Mouse (Mus musculus): ENCODE data around the gene Rpl24. TPM values are rescaled to one million over a fixed set of nuclear protein-coding genes. Genes with fewer than 3 reads are reported as not detected.
A peak's percentile ranks its signal among the peaks of the same experiment; 100 is the strongest.

The Rpl24 gene
- polyA plus RNA-seq, 1 experiment from 2014 or later: 926 TPM

- H3K4me3 ChIP-seq (ENCODE audit: low read depth, low read length): peak within 1 kb of the TSS; percentile 99
- WGBS: 0% methylated on average over 83 of the region's 86 CpGs
- H3K27ac ChIP-seq (ENCODE audit: low read length): peak within 1 kb of the TSS; percentile 90
- H3K36me3 ChIP-seq (ENCODE audit: control insufficient read depth, insufficient read depth, low read length): peaks cover 40% of the 10 kb centered on the region
- H3K4me2 ChIP-seq (replicated peaks; ENCODE audit: low read depth, low read length): peak within 1 kb of the TSS; percentile 76
- no peaks in the 10 kb centered on the region for H3K27me3 ChIP-seq (ENCODE audit: control insufficient read depth, insufficient read depth, low read length)
- peak within 1 kb of the TSS; percentile 89 for H3K9ac ChIP-seq (replicated peaks; ENCODE audit: low read depth, low read length)
- no peaks in the 10 kb centered on the region for H3K9me3 ChIP-seq (ENCODE audit: control insufficient read depth, low read depth, low read length)
- peak; percentile 98 for ATAC-seq (ENCODE audit: insufficient number of reproducible peaks, insufficient read depth, low FRiP score, low read depth)
- peaks cover 7% of the 10 kb centered on the region for H3K4me1 ChIP-seq (ENCODE audit: control insufficient read depth, insufficient read depth, low read length)
These were observed 7.6 kb downstream of the Rpl24 start, which contains the start of gene Zbtb11 for GRCm38 (mm10) chr16:55973431-55974255. Gene Zbtb11, plus strand, starts transcription at chr16:55973883.

DNA sequence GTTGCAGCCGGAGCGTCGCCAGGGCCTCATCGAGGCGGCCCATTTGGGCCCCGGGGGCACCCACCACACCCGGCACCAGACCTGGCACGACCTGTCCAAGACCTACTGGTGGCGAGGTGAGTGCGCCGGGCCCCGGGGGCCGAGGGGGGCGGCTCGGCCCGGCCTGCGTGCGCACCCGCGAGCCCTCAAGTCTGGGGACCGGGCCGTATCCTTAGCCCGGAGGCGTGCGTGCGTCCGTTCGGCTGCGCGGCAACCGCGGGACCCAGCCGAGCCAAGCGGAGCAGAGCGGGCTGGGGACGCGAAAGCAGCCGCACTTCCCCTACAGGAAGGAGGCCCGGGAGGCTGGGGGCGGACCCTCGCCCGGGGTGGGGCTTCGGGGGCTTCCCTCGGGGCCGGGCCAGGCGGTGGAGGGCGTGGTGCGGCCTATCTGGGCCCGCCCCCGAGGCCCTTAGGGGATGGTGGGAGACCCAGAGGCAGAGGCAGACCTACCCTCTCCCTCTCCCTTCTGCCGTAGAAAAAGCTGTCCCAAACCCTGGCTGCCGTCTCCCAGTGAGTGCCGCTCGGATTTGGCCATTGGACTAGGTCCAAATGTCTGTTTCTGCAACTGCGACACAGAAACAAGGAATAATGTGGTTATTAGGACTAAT, 8.3 kb downstream of the Rpl24 start:
- WGBS: under 1% methylated on average over 51 of the region's 55 CpGs
- ATAC-seq (ENCODE audit: insufficient number of reproducible peaks, insufficient read depth, low FRiP score, low read depth): peak; percentile 92
- H3K4me3 ChIP-seq (ENCODE audit: low read depth, low read length): peak overlapping the region; percentile 99
- H3K4me1 ChIP-seq (ENCODE audit: control insufficient read depth, insufficient read depth, low read length): peaks cover 7% of the 10 kb centered on the region
- peak overlapping the region; percentile 90 for H3K27ac ChIP-seq (ENCODE audit: low read length)
- H3K36me3 ChIP-seq (ENCODE audit: control insufficient read depth, insufficient read depth, low read length): peaks cover 34% of the 10 kb centered on the region
- H3K9ac ChIP-seq (replicated peaks; ENCODE audit: low read depth, low read length): peak overlapping the region; percentile 89
- H3K27me3 ChIP-seq (ENCODE audit: control insufficient read depth, insufficient read depth, low read length): no peaks in the 10 kb centered on the region
- no peaks in the 10 kb centered on the region for H3K9me3 ChIP-seq (ENCODE audit: control insufficient read depth, low read depth, low read length)
- H3K4me2 ChIP-seq (replicated peaks; ENCODE audit: low read depth, low read length): peak overlapping the region; percentile 76

GRCm38 (mm10) chr16:55974903-55975285, 8.8 kb downstream of the Rpl24 start:
- Histone ChIP-seq H3K27me3 (ENCODE audit: control insufficient read depth, insufficient read depth, low read length) (no peaks in the 10 kb centered on the region), H3K9ac (replicated peaks; ENCODE audit: low read depth, low read length) (peak overlapping the region; percentile 89), H3K4me1 (ENCODE audit: control insufficient read depth, insufficient read depth, low read length) (peaks cover 7% of the 10 kb centered on the region), H3K4me2 (replicated peaks; ENCODE audit: low read depth, low read length) (peak overlapping the region; percentile 76), H3K4me3 (ENCODE audit: low read depth, low read length) (peak overlapping the region; percentile 99), H3K36me3 (ENCODE audit: control insufficient read depth, insufficient read depth, low read length) (peaks cover 29% of the 10 kb centered on the region), H3K9me3 (ENCODE audit: control insufficient read depth, low read depth, low read length) (no peaks in the 10 kb centered on the region), H3K27ac (ENCODE audit: low read length) (peak overlapping the region; percentile 90; the same call in 1 of the 2 replicates)
- WGBS: 6% methylated on average over 14 of the region's 14 CpGs
- no peak for ATAC-seq (ENCODE audit: insufficient number of reproducible peaks, insufficient read depth, low FRiP score, low read depth)

- H3K27me3 ChIP-seq (ENCODE audit: control insufficient read depth, insufficient read depth, low read length): no peaks in the 10 kb centered on the region
- H3K4me3 ChIP-seq (ENCODE audit: low read depth, low read length): no peak overlapping the region
- WGBS: 90% methylated on average over 3 of the region's 3 CpGs
- H3K9me3 ChIP-seq (ENCODE audit: control insufficient read depth, low read depth, low read length): no peaks in the 10 kb centered on the region
- no peak overlapping the region for H3K27ac ChIP-seq (ENCODE audit: low read length)
- no peak overlapping the region for H3K9ac ChIP-seq (replicated peaks; ENCODE audit: low read depth, low read length)
- no peak for ATAC-seq (ENCODE audit: insufficient number of reproducible peaks, insufficient read depth, low FRiP score, low read depth)
- no peak overlapping the region for H3K4me2 ChIP-seq (replicated peaks; ENCODE audit: low read depth, low read length)
- H3K4me1 ChIP-seq (ENCODE audit: control insufficient read depth, insufficient read depth, low read length): no peaks in the 10 kb centered on the region
- peaks cover 15% of the 10 kb centered on the region for H3K36me3 ChIP-seq (ENCODE audit: control insufficient read depth, insufficient read depth, low read length)
These were observed 19.9 kb downstream of the Rpl24 start for GRCm38 (mm10) chr16:55986001-55986400.

- Histone ChIP-seq H3K27ac (ENCODE audit: low read length) (no peak overlapping the region), H3K36me3 (ENCODE audit: control insufficient read depth, insufficient read depth, low read length) (peaks cover 11% of the 10 kb centered on the region), H3K4me2 (replicated peaks; ENCODE audit: low read depth, low read length) (no peak overlapping the region), H3K27me3 (ENCODE audit: control insufficient read depth, insufficient read depth, low read length) (no peaks in the 10 kb centered on the region), H3K4me1 (ENCODE audit: control insufficient read depth, insufficient read depth, low read length) (no peaks in the 10 kb centered on the region), H3K4me3 (ENCODE audit: low read depth, low read length) (no peak overlapping the region), H3K9ac (replicated peaks; ENCODE audit: low read depth, low read length) (no peak overlapping the region), H3K9me3 (ENCODE audit: control insufficient read depth, low read depth, low read length) (no peaks in the 10 kb centered on the region)
- ATAC-seq (ENCODE audit: insufficient number of reproducible peaks, insufficient read depth, low FRiP score, low read depth): no peak
- WGBS: 94% methylated on average over 4 of the region's 4 CpGs
These were observed 24.2 kb downstream of the Rpl24 start for GRCm38 (mm10) chr16:55990311-55990710.

GRCm38 (mm10) chr16:55994235-55994634, 28.2 kb downstream of the Rpl24 start:
- Histone ChIP-seq H3K4me2 (replicated peaks; ENCODE audit: low read depth, low read length) (no peak overlapping the region), H3K36me3 (ENCODE audit: control insufficient read depth, insufficient read depth, low read length) (peaks cover 27% of the 10 kb centered on the region), H3K27me3 (ENCODE audit: control insufficient read depth, insufficient read depth, low read length) (no peaks in the 10 kb centered on the region), H3K9me3 (ENCODE audit: control insufficient read depth, low read depth, low read length) (no peaks in the 10 kb centered on the region), H3K4me3 (ENCODE audit: low read depth, low read length) (no peak overlapping the region), H3K9ac (replicated peaks; ENCODE audit: low read depth, low read length) (no peak overlapping the region), H3K27ac (ENCODE audit: low read length) (no peak overlapping the region), H3K4me1 (ENCODE audit: control insufficient read depth, insufficient read depth, low read length) (no peaks in the 10 kb centered on the region)
- 100% methylated on average over 2 of the region's 2 CpGs for WGBS
- no peak for ATAC-seq (ENCODE audit: insufficient number of reproducible peaks, insufficient read depth, low FRiP score, low read depth)

- Histone ChIP-seq H3K4me3 (ENCODE audit: low read depth, low read length) (no peak overlapping the region), H3K36me3 (ENCODE audit: control insufficient read depth, insufficient read depth, low read length) (peaks cover 32% of the 10 kb centered on the region), H3K4me2 (replicated peaks; ENCODE audit: low read depth, low read length) (no peak overlapping the region), H3K27me3 (ENCODE audit: control insufficient read depth, insufficient read depth, low read length) (no peaks in the 10 kb centered on the region), H3K9me3 (ENCODE audit: control insufficient read depth, low read depth, low read length) (no peaks in the 10 kb centered on the region), H3K4me1 (ENCODE audit: control insufficient read depth, insufficient read depth, low read length) (no peaks in the 10 kb centered on the region), H3K9ac (replicated peaks; ENCODE audit: low read depth, low read length) (no peak overlapping the region), H3K27ac (ENCODE audit: low read length) (no peak overlapping the region)
- ATAC-seq (ENCODE audit: insufficient number of reproducible peaks, insufficient read depth, low FRiP score, low read depth): no peak
- WGBS: 93% methylated on average over 11 of the region's 11 CpGs
These were observed 40.7 kb downstream of the Rpl24 start for GRCm38 (mm10) chr16:56006798-56007197.

DNA sequence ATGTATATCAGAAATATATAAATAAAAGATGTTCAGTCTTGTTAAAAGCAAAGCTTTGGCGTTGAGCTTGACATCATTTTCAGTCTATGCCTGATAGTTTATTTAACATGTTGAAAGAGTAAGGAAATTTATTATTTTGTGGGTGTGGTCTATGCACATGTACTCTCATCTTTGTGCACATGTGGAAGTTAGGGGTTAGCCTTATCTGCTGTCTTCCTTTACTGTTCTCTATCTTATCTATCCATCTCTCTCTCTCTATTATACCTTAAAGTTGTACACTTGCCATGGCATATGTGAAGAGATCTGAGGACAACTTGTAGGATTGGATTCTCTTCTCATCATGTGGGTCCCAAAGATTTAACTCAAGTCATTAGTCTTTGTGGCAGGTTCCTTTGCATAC, 42.8 kb downstream of the Rpl24 start:
- Histone ChIP-seq H3K4me3 (ENCODE audit: low read depth, low read length) (no peak overlapping the region), H3K9ac (replicated peaks; ENCODE audit: low read depth, low read length) (no peak overlapping the region), H3K9me3 (ENCODE audit: control insufficient read depth, low read depth, low read length) (no peaks in the 10 kb centered on the region), H3K36me3 (ENCODE audit: control insufficient read depth, insufficient read depth, low read length) (peaks cover 34% of the 10 kb centered on the region), H3K4me2 (replicated peaks; ENCODE audit: low read depth, low read length) (no peak overlapping the region), H3K4me1 (ENCODE audit: control insufficient read depth, insufficient read depth, low read length) (no peaks in the 10 kb centered on the region), H3K27me3 (ENCODE audit: control insufficient read depth, insufficient read depth, low read length) (no peaks in the 10 kb centered on the region), H3K27ac (ENCODE audit: low read length) (no peak overlapping the region)
- 82% methylated on average over 1 of the region's 1 CpGs for WGBS
- no peak for ATAC-seq (ENCODE audit: insufficient number of reproducible peaks, insufficient read depth, low FRiP score, low read depth)

Data from stomach, embryonic 14.5 days (tissue).